Mouse (Mus musculus): ENCODE data around the gene Ifi211. TPM values are rescaled to one million over a fixed set of nuclear protein-coding genes. Genes with fewer than 3 reads are reported as not detected.
"Not testable (repeated sequence)": the region's sequence is repeated elsewhere in the genome, so short reads cannot be mapped to it uniquely, and the experiment has no call there.

Gene Ifi211
- polyA plus RNA-seq (2012; ENCODE audit: insufficient read depth, insufficient read length, missing spikeins): 104 and 108 TPM in 2 replicates

DNA sequence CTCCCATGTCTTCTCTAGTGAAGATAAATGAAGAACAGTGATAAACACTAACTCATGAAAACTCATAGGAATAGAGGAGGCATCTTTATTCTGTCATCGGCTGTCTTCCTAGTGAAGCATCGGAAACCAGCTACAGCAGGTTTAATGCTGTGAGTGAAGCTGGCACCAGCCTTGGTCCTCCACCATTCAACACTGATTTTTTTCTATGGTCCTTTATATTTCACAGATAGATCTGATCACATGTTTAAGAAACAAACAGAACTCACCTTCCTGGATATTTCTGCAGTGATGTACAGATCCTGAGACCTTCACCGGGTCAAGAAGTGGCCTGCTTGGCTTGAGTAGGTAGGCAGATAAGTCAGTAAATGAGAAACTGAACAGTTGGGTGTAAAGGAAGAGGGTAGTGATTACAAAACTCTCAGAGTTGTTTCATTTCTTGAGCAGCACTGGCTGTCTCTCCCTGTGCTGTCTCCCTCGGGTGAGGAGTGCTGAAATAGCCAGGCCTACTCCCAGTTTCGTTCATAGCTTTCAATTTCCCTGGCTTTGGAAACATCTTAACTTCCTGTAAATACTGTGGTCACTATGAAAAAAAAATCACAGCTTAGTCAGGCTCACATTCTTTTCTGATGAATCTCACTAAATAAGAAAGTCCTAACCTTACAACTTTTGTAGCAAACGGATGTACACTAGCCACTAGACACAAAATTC, at the start of gene Ifi211:
Ifi211 (minus strand) TSS at position 499 of the 708 bp plus-strand sequence.
- peak within 1 kb of the TSS; percentile 5; the same call in 1 of the 2 replicates for H3K4me3 ChIP-seq (ENCODE audit: insufficient read depth, low read length)
- H3K27ac ChIP-seq (ENCODE audit: insufficient read depth, low read depth, low read length): peak within 1 kb of the TSS; percentile 45
- H3K4me1 ChIP-seq (ENCODE audit: control insufficient read depth, insufficient read depth, low read length): not testable (repeated sequence)

DNA sequence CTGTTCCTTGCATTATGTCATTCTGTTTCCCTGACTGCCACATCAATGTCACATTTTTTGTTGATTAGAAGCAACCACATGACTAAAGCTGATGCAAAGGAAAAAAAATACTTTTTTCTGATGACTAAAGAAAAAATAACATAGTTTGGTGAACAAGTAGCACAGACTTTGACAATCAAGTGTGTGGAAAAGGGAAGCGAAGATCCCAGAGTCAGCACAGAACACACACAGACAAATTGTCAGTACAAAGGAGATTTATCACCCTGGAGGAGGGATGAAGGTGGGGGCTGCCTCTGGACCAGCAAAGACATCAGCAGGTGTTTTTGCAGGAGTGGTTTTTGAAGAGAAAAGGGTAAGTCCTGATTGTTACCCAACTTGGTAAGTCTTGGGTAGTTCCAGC, 48.6 kb upstream of the Ifi211 start:
- H3K27ac ChIP-seq (ENCODE audit: insufficient read depth, low read depth, low read length): peak overlapping the region; percentile 47
- H3K4me1 ChIP-seq (ENCODE audit: control insufficient read depth, insufficient read depth, low read length); H3K4me3 ChIP-seq (ENCODE audit: insufficient read depth, low read length): not testable (repeated sequence)

DNA sequence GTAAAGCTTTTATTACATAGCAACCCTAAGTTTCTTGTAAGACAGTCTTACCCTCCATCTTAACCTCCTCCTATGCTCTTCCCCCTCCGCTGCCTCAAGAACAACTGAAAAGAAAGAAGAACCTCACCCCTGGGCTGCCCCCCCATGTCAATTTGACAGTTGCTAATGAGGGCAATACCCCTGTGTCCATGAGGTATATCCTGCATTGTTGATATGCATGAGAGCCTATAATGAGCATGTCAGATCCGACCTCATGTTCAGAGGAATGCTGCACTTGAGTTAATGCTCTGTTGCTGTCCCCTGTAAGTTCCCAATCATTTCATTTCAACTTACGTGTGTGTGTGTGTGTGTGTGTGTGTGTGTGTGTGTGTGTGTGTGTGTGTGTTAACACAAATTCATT, 47.2 kb upstream of the Ifi211 start:
- not testable (repeated sequence) for H3K4me1 ChIP-seq (ENCODE audit: control insufficient read depth, insufficient read depth, low read length); H3K4me3 ChIP-seq (ENCODE audit: insufficient read depth, low read length); H3K27ac ChIP-seq (ENCODE audit: insufficient read depth, low read depth, low read length)

DNA sequence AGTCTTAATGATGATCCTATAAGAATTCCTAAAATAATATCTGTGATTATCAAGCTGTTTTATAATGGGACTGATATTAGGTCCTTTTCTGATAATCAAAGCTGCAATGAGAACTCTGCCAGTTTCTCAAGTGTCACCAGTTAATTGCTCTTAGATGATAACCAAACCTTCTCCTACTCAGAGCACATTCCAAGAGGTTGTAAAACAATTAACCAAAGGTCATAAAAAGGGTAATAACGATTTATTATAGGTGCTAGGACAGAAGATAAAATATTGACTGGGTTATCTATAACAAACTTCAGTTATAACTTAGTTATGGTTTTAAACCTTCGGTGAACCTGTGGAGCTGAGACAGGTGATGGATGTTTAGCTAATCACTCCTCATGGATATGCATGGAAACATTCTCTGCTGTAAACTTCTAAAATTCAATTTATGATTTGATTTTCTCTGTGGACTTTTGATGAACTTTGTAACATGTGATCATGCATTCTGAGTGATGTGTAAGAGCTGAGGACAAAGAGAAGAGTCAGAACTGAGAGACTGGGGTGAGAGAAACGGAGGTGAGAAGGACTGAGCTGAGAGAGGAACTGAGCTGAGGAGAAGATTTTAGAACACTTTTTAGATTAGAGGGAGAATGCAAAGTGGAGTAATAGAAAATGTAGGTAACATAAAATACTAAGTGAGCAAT, 43.1 kb upstream of the Ifi211 start:
- not testable (repeated sequence) for H3K27ac ChIP-seq (ENCODE audit: insufficient read depth, low read depth, low read length)

DNA sequence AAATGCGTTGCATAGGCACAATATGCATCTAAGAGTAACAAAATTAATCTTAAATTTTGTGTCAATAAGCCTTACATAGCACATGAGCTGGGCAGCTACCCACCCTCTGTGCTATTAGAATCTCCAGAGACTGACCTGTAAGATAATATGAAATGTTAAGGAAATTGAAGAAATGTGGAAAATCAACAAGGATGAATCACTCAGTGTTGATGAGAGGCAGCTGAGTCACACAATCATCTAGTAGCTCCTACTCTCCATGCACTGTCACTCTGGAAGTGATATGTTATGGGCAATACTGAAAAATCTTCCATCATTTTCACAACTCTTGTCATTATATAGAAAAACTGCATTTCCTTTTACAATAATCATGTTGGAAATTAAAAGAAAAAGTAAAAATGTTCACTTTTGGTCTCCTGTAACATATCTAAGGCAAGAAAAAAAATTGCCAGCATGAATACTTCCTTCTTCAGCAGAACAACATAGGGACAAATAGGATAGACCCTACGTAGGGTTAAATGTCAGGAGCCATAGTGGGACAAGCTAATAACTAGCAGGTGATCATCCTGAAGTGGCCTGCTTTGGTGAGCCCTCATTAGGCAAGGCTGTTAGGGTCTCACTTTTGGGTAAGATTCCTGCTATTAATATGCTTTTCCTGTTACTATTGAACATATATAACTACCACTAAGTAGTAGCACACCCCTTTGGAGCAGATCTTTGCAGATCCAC, 42.4 kb upstream of the Ifi211 start:
- H3K4me1 ChIP-seq (ENCODE audit: control insufficient read depth, insufficient read depth, low read length): no peaks in the 10 kb centered on the region
- H3K4me3 ChIP-seq (ENCODE audit: insufficient read depth, low read length): no peak overlapping the region
- no peak for TF ChIP-seq CTCF (IDR thresholded peaks at IDR 0.05; ENCODE audit: low read depth, low read length)
- no peak for TF ChIP-seq POLR2A (IDR thresholded peaks at IDR 0.05; ENCODE audit: borderline replicate concordance, low read depth, low read length)
- H3K27ac ChIP-seq (ENCODE audit: insufficient read depth, low read depth, low read length): no peak overlapping the region

More for the DNA sequence above, 43.1 kb upstream of the Ifi211 start:
- not testable (repeated sequence) for H3K4me3 ChIP-seq (ENCODE audit: insufficient read depth, low read length); H3K4me1 ChIP-seq (ENCODE audit: control insufficient read depth, insufficient read depth, low read length)

DNA sequence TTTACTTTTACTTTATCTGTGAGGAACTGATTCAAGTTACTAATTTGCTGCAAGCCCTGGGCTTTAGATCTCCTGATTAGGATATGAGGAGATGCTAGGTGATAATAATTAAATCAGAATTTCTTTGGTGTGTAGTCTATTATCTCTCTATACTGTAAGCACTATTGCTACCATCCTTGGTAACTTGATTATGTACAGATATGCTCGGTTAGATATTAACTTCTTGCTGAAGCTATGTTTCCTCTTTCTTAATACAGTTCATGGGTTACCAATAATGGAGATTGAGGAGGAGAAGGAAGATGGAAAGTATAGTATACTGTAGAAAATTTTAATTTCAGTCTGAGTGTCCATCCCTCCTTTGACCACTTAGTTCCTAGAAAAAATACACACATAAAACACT, 40.7 kb upstream of the Ifi211 start:
- no peak for TF ChIP-seq POLR2A (IDR thresholded peaks at IDR 0.05; ENCODE audit: borderline replicate concordance, low read depth, low read length)
- no peak for TF ChIP-seq CTCF (IDR thresholded peaks at IDR 0.05; ENCODE audit: low read depth, low read length)
- H3K4me1 ChIP-seq (ENCODE audit: control insufficient read depth, insufficient read depth, low read length): no peaks in the 10 kb centered on the region
- no peak overlapping the region for H3K27ac ChIP-seq (ENCODE audit: insufficient read depth, low read depth, low read length)
- no peak overlapping the region for H3K4me3 ChIP-seq (ENCODE audit: insufficient read depth, low read length)

DNA sequence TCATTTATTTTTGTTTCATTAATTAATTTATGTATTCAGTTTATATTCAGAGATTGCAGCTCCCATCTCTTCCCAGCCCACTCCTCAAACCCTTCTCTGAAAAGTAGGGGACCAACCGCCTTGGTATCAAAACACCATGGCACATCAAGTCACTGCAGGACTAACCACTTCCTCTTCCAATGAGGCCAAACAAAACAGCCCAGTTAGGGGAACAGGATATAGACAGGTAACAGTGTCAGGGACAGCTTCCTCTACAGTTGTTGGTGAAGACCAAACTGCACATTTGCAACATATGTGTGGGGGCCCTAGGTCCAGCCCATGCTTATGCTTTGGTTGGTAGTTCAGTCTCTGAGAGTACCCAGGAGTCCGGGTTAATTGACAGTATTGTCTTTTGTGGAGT, 36.2 kb upstream of the Ifi211 start:
- H3K4me3 ChIP-seq (ENCODE audit: insufficient read depth, low read length); H3K27ac ChIP-seq (ENCODE audit: insufficient read depth, low read depth, low read length); H3K4me1 ChIP-seq (ENCODE audit: control insufficient read depth, insufficient read depth, low read length): not testable (repeated sequence)

- Histone ChIP-seq H3K27ac (ENCODE audit: insufficient read depth, low read depth, low read length) (peak overlapping the region; percentile 86), H3K4me3 (ENCODE audit: insufficient read depth, low read length) (peak overlapping the region; percentile 43)
- not testable (repeated sequence) for H3K4me1 ChIP-seq (ENCODE audit: control insufficient read depth, insufficient read depth, low read length)
These were observed 29.9 kb upstream of the Ifi211 start for GRCm38 (mm10) chr1:173942780-173943066.

GRCm38 (mm10) chr1:173941924-173942779, 29.3 kb upstream of the Ifi211 start, which contains the start of the genes Mndal and Ifi203:
Mndal (minus strand) TSS chr1:173942491.
Ifi203 (minus strand) TSS chr1:173942672.
- H3K4me1 ChIP-seq (ENCODE audit: control insufficient read depth, insufficient read depth, low read length): not testable (repeated sequence)
- Histone ChIP-seq H3K4me3 (ENCODE audit: insufficient read depth, low read length) (peak within 1 kb of the TSS; percentile 62), H3K27ac (ENCODE audit: insufficient read depth, low read depth, low read length) (peak within 1 kb of the TSS; percentile 86)

DNA sequence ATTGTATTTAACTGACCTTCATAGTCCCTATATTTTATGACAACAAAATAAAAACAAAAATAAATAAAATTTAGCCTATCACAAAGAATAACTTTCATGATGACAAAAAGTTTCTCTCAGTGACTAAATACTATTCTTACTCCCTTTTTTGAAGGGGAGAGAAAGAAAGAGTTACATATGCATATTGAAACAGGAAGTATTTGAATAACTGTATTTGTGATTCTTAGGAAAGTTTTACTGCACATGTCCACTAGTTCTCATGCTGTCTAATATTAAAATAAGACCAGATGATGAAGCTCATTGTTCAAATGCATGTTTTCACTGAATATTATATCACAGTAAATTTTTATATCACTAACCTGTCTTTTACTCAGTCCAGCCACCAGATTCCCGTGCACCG, 28.7 kb upstream of the Ifi211 start:
- not testable (repeated sequence) for H3K4me1 ChIP-seq (ENCODE audit: control insufficient read depth, insufficient read depth, low read length)
- Histone ChIP-seq H3K4me3 (ENCODE audit: insufficient read depth, low read length) (peak overlapping the region; percentile 62), H3K27ac (ENCODE audit: insufficient read depth, low read depth, low read length) (peak overlapping the region; percentile 73)

DNA sequence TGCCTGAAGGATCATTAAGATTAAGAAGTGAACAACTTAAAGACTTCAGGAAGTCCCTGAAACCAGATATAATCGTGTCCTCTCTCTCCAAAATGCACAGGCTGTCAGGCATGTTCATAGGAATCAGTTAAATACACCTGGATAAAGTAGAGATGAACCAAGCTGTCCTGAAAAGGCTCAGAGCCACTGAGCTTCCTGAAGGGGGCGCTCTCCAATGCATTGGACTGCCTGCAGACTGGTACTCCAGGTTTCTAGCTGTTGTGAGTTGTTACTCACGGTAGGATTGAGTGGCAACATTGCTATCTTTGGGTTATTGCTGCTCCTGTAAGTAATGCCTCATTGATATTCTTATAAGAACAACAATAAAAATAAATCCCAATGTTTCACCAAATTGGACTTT, 6.4 kb upstream of the Ifi211 start:
- not testable (repeated sequence) for H3K4me1 ChIP-seq (ENCODE audit: control insufficient read depth, insufficient read depth, low read length); H3K27ac ChIP-seq (ENCODE audit: insufficient read depth, low read depth, low read length); H3K4me3 ChIP-seq (ENCODE audit: insufficient read depth, low read length)

All from bone marrow macrophage, adult 2 months (primary cell).